Mouse (Mus musculus): ENCODE data around the gene Igsf3.
"Not testable (repeated sequence)": the region's sequence is repeated elsewhere in the genome, so short reads cannot be mapped to it uniquely, and the experiment has no call there.

Igsf3 gene

DNA sequence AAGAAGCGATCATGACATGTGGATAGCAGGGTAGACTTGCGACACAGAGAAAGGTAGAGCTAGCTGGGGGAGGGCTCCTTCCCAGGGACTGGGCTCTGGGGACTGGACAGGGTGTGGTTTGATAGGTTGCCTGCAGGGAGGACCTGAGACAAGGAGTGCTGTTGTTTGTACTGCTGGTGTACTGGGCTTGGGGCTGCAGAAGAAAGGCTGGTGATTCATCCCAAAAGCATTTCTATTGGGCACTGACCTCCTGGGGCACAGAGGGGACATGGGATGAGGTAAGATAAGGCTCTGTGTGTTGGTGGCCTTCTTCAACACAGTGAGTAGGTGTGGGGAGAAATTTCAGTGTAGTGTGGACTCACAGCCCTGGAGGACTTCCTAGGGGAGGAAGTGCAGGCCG lies 29.2 kb downstream of the Igsf3 start:
- no peak for DNase-seq

DNA sequence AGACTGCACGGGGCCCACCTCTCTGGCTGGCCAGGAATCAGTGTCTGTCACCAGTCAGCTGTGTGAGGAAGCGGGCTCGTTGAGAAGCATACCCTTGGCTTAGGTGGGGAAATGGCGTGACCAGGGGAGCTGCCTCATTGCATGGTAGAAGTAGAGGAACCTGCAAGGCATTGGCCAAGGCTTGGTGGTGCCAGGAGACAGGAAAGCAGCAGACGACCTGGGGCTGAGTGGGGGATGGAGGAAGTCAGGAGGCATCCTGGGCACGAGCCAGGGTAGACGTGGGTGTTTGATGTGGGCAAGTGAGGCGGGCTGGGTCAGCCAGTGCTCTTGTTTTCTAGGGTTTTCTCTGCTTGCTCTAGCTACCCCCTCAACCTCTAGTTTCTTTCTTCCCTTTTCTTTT lies 30.7 kb downstream of the Igsf3 start:
- no peak for DNase-seq

- no peak for DNase-seq
Observed at GRCm38 (mm10) chr3:101408953-101409750, 32.3 kb downstream of the Igsf3 start.

DNA sequence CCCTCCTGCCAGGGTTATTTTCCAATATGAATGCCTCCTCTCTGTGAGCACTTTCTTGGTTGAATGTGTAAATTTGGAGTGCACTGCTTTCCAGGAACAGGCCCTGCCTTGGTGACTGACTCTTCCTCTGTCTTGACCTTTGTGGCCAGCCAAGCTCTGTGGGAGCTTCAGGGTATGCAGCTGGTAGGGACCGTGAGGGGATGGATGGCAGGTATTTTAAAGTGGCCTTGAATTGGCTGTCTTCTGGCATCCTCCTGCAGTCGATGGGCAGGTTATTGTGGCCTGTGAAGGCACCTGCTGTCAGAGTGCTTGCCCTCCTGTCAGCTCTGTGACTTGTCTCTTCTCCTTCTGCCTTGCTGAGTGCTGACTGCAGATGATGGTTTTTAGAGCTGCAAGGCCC lies 33.3 kb downstream of the Igsf3 start:
- DNase-seq = no peak

- DNase-seq = no peak
Observed at GRCm38 (mm10) chr3:101410745-101411144, 33.9 kb downstream of the Igsf3 start.

DNA sequence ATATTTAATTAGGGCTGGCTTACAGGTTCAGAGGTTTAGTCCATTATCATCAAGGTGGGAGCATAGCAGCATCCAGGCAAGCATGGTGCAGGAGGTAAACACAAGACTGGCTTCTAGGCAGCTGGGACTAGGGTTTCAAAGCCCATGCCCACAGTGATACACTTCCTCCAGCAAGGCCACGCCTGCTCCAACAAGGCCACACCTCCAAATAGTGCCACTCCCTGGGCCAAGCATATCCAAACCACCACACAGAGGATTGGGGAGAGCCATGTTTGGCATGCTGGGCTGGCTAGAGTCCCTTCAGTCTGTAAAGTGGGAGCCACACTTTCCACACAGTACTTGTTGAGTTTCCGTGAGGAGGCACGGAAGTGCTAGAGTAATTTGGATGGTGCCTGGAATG lies 34.7 kb downstream of the Igsf3 start:
- no peak for DNase-seq

- DNase-seq = no peak
Observed at GRCm38 (mm10) chr3:101412115-101412514, 35.2 kb downstream of the Igsf3 start.

DNA sequence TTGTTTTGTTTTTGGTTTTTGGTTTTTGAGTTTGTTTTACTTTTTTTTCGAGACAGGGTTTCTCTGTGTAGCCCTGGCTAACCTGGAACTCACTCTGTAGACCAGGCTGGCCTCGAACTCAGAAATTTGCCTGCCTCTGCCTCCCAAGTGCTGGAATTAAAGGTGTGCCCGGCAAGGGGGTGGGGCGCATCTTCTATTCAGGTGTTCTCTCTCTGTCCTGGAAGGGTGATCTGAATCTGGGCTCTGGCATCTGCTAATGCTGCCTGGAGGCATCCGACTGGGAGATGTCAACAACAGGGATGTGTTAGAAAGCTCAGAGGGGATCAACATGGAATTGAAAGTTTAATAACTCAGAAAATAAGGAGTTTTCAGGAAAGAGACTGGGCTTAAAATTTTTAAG lies 36.1 kb downstream of the Igsf3 start:
- DNase-seq = not testable (repeated sequence)

DNA sequence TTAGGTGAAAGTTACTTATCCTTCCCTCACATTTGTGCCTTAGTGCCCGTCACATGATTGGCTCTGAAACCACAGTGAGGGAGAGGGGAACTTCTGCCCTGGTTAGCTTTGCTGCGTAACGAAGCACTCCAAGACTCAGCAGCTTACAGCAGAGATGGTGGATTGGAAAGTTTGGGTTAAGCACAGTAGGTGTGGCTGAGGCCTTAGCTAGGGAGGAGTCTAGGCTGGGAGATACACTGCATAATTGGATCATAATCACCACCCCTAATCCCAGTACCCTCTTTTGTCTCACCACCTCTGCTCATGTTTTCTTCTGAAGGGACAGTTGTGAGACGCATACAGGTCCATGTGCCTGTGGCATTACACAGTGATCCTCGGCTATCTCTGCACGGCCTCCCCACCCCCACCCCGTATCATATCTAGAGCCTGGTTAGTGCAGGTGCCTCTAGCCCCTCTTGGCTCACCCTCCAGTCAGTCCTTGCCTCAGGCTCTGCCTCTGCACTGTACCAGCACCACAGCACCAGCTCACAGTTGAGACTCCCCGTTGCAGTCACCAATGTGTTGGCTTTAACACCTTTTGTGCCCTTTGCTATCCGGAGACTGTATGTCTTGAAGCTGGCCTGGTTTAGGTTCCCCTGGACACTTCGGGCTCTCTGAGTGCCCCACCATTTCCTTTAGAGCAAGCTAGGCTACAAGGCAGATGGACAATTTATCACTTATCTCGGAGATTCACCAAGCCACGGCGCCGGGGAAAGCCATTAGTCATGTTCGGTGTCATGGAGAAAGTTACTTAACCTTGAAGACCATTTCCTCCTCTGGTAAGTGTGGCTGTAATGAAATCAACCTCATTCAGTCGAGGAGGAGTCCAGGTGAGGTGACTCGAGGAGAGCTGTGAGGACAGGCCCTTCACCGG lies 42.1 kb downstream of the Igsf3 start:
- no peak for DNase-seq

DNA sequence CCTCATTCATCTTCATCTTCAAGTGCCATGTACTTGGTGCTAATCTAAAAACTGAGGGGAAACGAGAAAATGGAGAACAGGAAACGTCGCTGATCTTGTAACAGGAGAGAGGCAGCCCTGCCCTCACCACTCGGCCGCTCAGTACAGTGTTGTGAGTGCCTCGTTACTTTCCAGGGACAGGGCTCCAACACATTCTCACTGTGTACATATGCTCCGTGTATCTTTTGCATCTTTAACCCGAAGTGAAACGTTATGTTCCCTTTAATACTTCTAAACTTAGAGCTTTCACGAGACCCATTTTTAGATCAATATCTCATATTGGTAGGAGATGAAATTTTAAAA lies 42.7 kb downstream of the Igsf3 start:
- DNase-seq = no peak

DNA sequence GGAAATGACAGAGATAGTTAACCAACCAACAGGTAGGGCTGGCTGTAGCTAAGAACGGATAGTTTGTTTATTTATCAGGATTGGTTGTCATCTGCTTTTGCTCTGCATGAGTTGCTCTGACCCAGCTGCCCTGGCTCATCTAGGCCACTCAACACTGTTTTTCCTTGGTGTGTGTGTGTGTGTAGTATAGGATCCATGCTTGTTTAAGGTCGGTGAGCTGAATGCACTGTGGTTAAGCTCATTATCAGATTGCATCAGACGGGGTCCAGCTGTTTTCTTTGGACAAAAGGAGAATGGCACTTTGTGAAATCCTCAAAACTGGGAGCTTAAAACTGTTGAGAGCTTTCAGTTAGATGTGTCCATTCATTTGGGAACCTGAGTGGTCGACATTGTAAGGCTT lies 46.3 kb downstream of the Igsf3 start:
- DNase-seq = no peak

DNA sequence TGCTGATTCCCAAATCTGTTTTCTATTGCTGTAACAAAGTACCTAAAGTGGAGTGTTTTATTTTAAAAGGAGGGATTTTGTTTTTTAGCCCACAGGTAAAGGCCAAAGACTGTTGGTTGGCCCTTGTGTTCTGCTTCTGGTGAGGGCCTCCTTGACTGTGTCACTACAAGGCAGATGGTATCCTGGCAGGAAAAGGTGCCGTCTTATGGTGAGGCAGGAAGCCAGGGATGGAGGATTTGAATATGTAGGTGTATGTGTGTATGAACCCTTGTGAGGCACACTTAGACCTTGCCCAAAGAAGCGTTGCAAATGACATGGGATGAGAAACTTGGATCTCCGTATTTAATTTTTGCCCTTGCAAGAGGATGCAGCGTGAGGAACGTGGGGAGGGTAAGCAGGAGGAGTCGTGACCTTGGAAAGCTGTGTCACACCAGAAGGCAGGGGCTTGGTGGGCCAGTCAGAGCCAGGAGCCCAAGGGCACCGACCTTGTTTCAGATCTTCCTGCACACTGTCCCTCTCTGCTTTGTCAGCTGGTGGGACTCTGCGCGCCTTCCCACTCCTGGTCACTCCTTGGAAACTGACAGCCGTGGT lies 47.5 kb downstream of the Igsf3 start:
- DNase-seq = no peak

DNA sequence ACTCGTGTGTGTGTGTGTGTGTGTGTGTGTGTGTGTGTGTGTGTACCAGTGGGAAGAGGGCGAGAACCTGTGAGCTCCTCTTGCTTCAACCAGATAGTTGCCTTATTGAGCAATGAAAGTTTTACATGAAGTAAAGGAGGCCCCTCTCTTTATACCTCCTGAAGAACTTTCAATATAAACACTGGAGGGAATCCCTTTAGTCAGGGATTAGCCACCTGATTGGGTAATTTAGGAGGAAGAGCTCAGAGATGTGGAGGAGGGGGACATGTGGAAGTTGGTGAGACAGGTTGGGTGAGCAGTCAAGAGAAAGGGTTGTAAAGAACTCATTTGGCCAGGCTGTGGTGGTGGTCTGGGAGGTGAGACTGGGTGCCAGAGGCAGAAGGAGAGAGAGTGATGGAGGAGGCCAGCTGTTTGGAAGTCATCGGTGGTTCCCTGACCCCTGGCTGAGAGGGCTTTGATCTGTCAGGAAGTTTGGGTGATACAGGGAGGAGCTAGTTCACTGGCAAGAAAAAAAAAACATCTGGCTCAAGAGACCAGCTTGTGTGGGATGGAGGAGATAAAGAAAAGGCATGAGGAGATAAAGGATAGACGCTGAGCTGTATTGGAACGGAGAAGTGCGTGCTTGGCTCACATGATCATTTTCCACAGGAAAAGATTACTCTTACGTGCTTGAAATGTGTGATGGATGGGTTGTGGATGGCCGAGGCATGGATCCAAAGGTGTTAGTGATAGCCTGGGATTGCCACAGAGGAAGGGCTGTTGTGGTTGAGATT lies 53.3 kb downstream of the Igsf3 start:
- no peak for DNase-seq

GRCm38 (mm10) chr3:101430755-101431115 lies 53.9 kb downstream of the Igsf3 start:
- DNase-seq = no peak

- no peak for DNase-seq
Observed at GRCm38 (mm10) chr3:101435672-101436071, 58.8 kb downstream of the Igsf3 start.

DNA sequence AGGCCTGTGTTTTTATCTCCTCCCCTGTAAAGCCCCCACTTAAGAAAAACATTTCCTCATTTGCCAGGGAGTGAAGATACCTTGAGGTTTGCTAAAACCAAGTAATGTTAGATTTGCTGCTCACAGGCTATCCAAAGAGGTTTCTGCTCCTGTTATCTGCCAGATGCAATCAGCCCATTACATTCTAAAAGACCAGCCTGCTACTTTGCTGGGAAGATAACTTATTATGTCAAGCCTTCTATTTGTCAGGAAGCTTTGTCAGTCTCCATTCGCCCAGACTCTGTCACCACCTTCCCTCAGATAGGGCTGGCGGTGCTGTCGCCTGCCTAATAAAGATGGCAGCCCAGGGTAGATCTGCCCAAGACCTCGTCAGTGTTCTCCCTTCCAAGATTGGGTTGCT lies 59.6 kb downstream of the Igsf3 start:
- no peak for DNase-seq

GRCm38 (mm10) chr3:101437021-101437563 lies 60.2 kb downstream of the Igsf3 start:
- DNase-seq = no peak

GRCm38 (mm10) chr3:101443265-101443881 lies 66.5 kb downstream of the Igsf3 start:
- no peak for DNase-seq

GRCm38 (mm10) chr3:101444437-101444836 lies 67.6 kb downstream of the Igsf3 start:
- DNase-seq = no peak

DNA sequence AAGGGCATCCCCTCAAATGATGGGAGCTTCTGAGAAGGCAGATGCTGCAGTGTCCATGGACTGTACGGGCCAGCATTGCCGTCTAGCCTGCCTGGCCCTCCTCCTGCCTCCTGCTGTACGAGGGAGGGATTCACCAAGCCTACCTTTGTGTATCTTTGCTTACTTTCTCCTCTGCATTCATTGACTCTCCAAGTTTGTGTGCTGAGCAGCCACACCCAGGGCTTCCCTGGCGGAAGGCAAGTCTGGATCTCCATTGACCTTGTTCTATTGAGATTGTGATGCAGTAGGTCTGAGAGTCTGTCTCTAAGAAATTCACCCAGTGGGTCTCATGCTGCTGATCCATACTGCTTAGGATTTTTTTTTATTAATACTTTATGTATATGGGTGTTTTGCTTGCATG lies 70.4 kb downstream of the Igsf3 start:
- no peak for DNase-seq

- DNase-seq = no peak
Observed at GRCm38 (mm10) chr3:101448765-101449164, 71.9 kb downstream of the Igsf3 start.

DNA sequence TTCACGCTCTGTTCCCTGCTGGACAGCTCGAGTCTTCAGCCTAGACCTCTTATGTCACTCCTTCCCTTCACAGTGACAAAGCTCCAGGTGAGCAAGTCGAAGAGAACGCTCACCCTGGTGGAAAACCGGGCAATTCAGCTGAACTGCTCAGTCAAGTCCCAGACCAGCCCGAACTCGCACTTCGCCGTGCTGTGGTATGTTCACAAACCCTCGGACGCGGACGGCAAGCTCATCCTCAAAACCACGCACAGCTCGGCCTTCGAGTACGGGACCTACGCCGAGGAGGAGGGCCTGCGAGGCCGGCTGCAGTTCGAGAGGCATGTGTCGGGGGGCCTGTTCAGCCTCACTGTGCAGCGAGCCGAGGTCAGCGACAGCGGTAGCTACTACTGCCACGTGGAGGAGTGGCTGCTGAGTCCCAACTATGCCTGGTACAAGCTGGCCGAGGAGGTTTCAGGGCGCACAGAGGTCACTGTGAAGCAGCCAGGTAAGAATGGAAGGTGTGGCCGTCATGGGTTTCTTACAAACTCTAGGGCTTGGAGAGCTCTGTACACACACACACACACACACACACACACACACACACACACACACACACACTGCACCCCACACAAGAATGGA lies 74.0 kb downstream of the Igsf3 start:
- no peak for DNase-seq
